Mouse (Mus musculus): ENCODE data around the gene Dnah5.

DNA sequence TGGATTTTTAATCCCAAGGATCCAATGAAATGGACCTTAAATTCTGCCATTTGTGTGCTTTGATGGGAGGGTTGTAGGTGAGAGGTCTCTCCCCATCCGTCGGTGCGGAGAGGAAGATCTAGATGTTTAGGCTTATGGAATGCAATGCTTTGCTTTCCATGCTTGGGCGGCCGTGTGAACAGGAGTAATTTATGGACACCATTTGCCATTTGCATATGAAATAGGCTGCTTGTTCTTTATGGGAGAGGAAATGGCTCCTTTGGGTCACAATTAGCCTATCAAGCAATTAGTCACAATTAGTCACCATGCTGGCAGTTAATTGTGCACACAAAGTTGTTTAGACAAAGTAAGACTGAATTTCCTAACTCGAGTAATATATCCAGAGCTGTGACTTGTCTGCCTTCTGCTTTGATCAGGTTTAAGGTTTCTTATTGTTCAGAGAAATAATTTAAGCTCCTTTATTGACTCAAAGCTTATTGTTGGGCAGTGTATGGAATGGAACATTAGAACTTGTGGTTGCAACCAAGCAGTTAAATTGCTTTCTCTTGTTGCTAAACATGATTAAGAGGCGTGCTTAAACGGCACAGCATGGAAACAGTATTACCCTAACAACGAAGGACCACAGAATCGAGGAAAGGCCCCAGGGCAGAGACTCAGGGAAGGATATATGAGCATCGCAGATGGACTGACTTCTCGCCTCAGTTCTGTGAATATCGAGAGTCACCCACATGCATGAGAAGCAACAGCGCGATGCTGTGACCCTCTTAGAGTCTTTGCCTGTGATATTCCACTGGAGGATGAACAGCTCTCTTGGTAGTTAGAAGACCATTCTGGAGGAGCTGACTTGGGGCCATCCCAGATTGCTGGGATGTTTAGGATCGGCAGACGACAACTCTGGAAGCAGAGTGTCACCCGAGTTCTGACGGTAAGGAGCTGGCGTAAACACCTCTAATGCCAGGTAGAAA, at the start of gene Dnah5:
- TF ChIP-seq CTCF (IDR thresholded peaks at IDR 0.05; ENCODE audit: low read depth) (no peak), EP300 (IDR thresholded peaks at IDR 0.05; ENCODE audit: low read depth) (no peak)
